Mouse (Mus musculus) C2C12 (cell line): ENCODE measurements around the gene Lrrc73. TPM values are rescaled to one million over a fixed set of nuclear protein-coding genes. Genes with fewer than 3 reads are reported as not detected.
A peak's percentile ranks its signal among the peaks of the same experiment; 100 is the strongest.

ENCODE experiments used
- H3K27me3 ChIP-seq: one replicate; pipeline ENCODE4 v1.6.1; 2011; ENCODE audit not compliant: control insufficient read depth, insufficient read depth, insufficient read length
- H3K36me3 ChIP-seq: one replicate; pipeline ENCODE4 v1.6.1; 2011; ENCODE audit not compliant: control insufficient read depth, insufficient read depth
- H3K4me3 ChIP-seq: one replicate; pipeline ENCODE4 v1.5.1; 2011; ENCODE audit warnings: mild to moderate bottlenecking, control low read depth; ENCODE audit not compliant: poor library complexity, insufficient read depth, severe bottlenecking
- H3K79me2 ChIP-seq: one replicate; pipeline ENCODE4 v1.6.1; 2011; ENCODE audit not compliant: control insufficient read depth, insufficient read depth
- H3K79me3 ChIP-seq: one replicate; pipeline ENCODE4 v1.6.1; 2011; ENCODE audit warnings: low read depth, control low read depth
- H3ac ChIP-seq: one replicate; pipeline ENCODE3; 2011; ENCODE audit warnings: low read depth; ENCODE audit not compliant: control insufficient read depth, insufficient read length
- CEBPB ChIP-seq: IDR thresholded peaks from one replicate; pipeline ENCODE4 v1.6.1; 2011; ENCODE audit warnings: low read depth, mild to moderate bottlenecking, control low read depth, moderate library complexity
- CTCF ChIP-seq: IDR thresholded peaks from one replicate; pipeline ENCODE4 v1.5.1; 2011; ENCODE audit not compliant: control insufficient read depth, insufficient read depth, insufficient read length
- FOSL1 ChIP-seq: IDR thresholded peaks from one replicate; pipeline ENCODE4 v1.8.0; 2011; ENCODE audit warnings: mild to moderate bottlenecking, low read length; ENCODE audit not compliant: poor library complexity, insufficient read depth, severe bottlenecking
- MAX ChIP-seq: IDR thresholded peaks from one replicate; pipeline ENCODE4 v1.6.1; 2011; ENCODE audit warnings: mild to moderate bottlenecking, control low read depth
- MYOD1 ChIP-seq: IDR thresholded peaks from one replicate; pipeline ENCODE4 v1.6.1; 2011; ENCODE audit warnings: low read depth; ENCODE audit not compliant: control insufficient read depth, insufficient read length
- MYOG ChIP-seq: IDR thresholded peaks from one replicate; pipeline ENCODE4 v1.6.1; 2011; ENCODE audit not compliant: control insufficient read depth, insufficient read length; ENCODE audit errors: extremely low read depth
- USF1 ChIP-seq: IDR thresholded peaks from one replicate; pipeline ENCODE4 v1.6.1; 2011; ENCODE audit warnings: low read depth, mild to moderate bottlenecking, control low read depth, moderate library complexity
- long read RNA-seq, 2 experiments: library from polyadenylated mRNA; unstranded; transcript quantifications; one replicate each; pipeline ENCODE4 v2.0.0; 2019 to 2020
- polyA plus RNA-seq: library from polyadenylated mRNA; unstranded; fragments of >200 nt; fragmentation: generic; extraction: Trizol; gene quantifications from one replicate; pipeline ENCODE4 v1.2.1, GENCODE M21; 2012; ENCODE audit warnings: missing spikeins

Gene Lrrc73
- polyA plus RNA-seq: 5.3 TPM
- long read RNA-seq, experiment 1, partial matches to known transcripts: 2 of 3 reads
- long read RNA-seq, experiment 1, other reads (novel, unspliced or antisense): 0 of 3 reads
- long read RNA-seq, experiment 2, partial matches to known transcripts: 0 of 6 reads
- long read RNA-seq, experiment 2, other reads (novel, unspliced or antisense): 2 of 6 reads

DNA sequence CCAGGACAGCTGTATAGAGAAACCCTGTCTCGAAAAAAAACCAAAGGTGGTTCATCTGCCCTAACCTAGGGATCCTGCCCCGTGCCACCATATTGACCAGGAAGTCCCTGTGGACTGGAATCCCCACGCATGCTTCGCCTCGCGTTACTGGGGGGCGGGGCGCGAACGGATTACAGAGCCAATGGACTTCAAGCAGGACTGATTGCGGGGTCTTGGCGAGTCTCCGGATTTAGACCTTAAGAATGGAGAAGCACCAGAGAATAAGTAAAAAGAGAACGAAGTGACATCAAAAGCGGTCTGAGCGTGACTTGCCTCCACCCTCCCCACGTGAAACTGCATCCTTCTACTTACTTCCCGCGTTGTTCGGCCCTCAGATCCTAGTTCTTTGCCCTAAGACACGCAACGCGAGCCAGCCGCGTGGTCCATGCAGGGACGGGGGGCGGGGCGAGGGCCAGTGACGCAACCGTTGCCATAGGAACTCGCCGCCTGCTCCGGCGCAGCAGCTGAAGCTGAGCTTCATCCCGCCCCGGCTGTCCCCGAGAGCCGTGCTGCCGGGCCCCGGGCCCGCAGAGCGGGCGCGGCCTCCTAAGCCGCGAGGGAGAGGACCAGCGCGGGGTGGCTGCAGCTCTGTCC lies at the start of gene Lrrc73:
Gene Lrrc73 (plus strand): TSS at position 80 of the 633 bp plus-strand sequence.
- Histone ChIP-seq H3K27me3 (no peaks in the 10 kb centered on the region), H3K36me3 (peaks cover 59% of the 10 kb centered on the region), H3K4me3 (peak within 1 kb of the TSS; percentile 32), H3K79me3 (peaks cover 8% of the 10 kb centered on the region), H3K79me2 (peaks cover 18% of the 10 kb centered on the region), H3ac (peak within 1 kb of the TSS; percentile 76)
- TF ChIP-seq FOSL1: no peak
- no peak for TF ChIP-seq MYOG
- TF ChIP-seq CEBPB: peak; percentile 64
- peak; percentile 95 for TF ChIP-seq MAX
- TF ChIP-seq MYOD1: peak; percentile 19

GRCm38 (mm10) chr17:46206676-46207075 lies 46.7 kb upstream of the Lrrc73 start:
- H3K36me3 ChIP-seq: peaks cover 71% of the 10 kb centered on the region
- no peak overlapping the region for H3K4me3 ChIP-seq
- no peak overlapping the region for H3ac ChIP-seq
- no peaks in the 10 kb centered on the region for H3K27me3 ChIP-seq
- peaks cover 35% of the 10 kb centered on the region for H3K79me3 ChIP-seq
- TF ChIP-seq CEBPB (no peak), MAX (no peak), MYOG (no peak), FOSL1 (no peak), USF1 (no peak), CTCF (no peak), MYOD1 (no peak)
- H3K79me2 ChIP-seq: peaks cover 64% of the 10 kb centered on the region

DNA sequence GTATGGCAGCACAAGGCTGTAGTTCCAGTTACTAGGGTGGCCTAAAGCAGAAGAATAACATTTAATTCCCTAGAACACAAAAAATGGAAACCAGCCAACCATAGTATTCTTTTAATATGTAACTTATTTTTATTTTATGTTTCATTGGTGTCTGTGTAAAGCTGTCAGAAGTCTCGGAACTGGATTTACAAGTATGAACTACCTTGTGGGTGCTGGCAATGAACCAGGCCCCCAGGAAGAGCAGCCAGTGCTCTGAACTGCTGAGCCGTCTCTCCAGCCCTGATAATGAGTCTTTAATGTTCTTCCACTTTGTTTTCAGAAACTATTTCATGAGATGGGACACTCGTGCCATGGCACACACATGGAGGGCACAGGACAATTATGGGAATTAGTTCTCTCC lies 42.8 kb upstream of the Lrrc73 start:
- no peak overlapping the region for H3K4me3 ChIP-seq
- H3K79me2 ChIP-seq: peaks cover 28% of the 10 kb centered on the region
- peaks cover 3% of the 10 kb centered on the region for H3K79me3 ChIP-seq
- H3ac ChIP-seq: no peak overlapping the region
- peaks cover 91% of the 10 kb centered on the region for H3K36me3 ChIP-seq
- no peak for TF ChIP-seq MAX
- TF ChIP-seq CEBPB: no peak
- no peak for TF ChIP-seq MYOD1
- no peak for TF ChIP-seq CTCF
- no peak for TF ChIP-seq FOSL1
- no peak for TF ChIP-seq USF1
- no peak for TF ChIP-seq MYOG
- H3K27me3 ChIP-seq: no peaks in the 10 kb centered on the region

DNA sequence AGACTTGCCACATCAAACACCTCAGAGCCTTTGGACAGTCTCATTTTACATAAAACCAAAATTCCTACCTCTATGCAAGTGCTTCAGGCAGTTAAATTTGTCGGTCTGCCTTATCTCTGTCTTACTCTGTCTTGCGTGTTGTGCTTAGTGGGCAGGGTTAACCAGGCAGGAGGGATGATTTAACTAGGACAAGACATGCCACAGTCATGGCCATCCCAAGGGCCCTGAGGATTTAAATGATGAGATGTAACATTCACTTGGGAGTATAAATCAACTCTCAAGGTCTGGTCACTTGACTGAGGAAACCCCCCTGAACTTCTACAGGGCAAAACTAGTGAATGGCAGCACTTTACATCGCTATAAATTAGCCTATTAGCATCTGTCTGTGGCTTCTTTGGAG lies 31.7 kb upstream of the Lrrc73 start:
- TF ChIP-seq CTCF (no peak), CEBPB (no peak), FOSL1 (no peak), MYOD1 (no peak), MYOG (no peak), USF1 (no peak), MAX (no peak)
- H3K36me3 ChIP-seq: peaks cover 98% of the 10 kb centered on the region
- no peaks in the 10 kb centered on the region for H3K79me3 ChIP-seq
- H3K4me3 ChIP-seq: no peak overlapping the region
- no peaks in the 10 kb centered on the region for H3K27me3 ChIP-seq
- H3ac ChIP-seq: no peak overlapping the region
- no peaks in the 10 kb centered on the region for H3K79me2 ChIP-seq

GRCm38 (mm10) chr17:46227576-46227975 lies 25.8 kb upstream of the Lrrc73 start:
- H3K79me3 ChIP-seq: no peaks in the 10 kb centered on the region
- no peak overlapping the region for H3K4me3 ChIP-seq
- TF ChIP-seq USF1 (no peak), MYOD1 (no peak), CTCF (no peak)
- H3K79me2 ChIP-seq: peaks cover 11% of the 10 kb centered on the region
- H3K27me3 ChIP-seq: no peaks in the 10 kb centered on the region
- no peak overlapping the region for H3ac ChIP-seq
- H3K36me3 ChIP-seq: peaks cover 92% of the 10 kb centered on the region

- Histone ChIP-seq H3K36me3 (peaks cover 77% of the 10 kb centered on the region), H3K27me3 (no peaks in the 10 kb centered on the region)
Observed at GRCm38 (mm10) chr17:46236067-46236466, 17.3 kb upstream of the Lrrc73 start.

More at GRCm38 (mm10) chr17:46236067-46236466, 17.3 kb upstream of the Lrrc73 start:
- TF ChIP-seq FOSL1: no peak
- TF ChIP-seq USF1: no peak
- TF ChIP-seq CTCF: no peak
- TF ChIP-seq MYOG: no peak
- TF ChIP-seq MAX: no peak
- no peak for TF ChIP-seq MYOD1
- TF ChIP-seq CEBPB: no peak
- no peak overlapping the region for H3K4me3 ChIP-seq
- H3ac ChIP-seq: no peak overlapping the region
- peaks cover under 1% of the 10 kb centered on the region for H3K79me2 ChIP-seq
- no peaks in the 10 kb centered on the region for H3K79me3 ChIP-seq
